ENCODE assay signal across 9 mouse cellular contexts in the genomic region with DNA sequence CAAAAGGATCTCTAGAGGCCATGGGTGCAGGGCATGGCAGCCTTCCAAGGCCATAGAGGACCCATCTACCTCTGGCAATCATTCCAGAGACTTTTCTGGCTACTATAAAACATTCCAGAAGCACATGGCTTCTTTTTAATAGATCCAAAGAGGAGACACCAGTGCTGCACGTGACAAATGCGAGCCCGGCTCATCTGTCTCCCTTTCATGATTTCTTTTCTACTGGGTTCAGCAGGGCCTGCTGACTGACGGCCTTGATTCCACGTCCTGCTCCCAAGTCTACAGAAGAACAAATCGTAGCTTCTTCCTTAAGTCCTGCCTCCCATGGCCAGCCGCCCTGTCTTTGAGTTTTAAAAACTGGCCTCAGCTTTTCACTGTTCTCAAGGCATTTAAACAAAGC. TPM values are rescaled to one million over a fixed set of nuclear protein-coding genes. Genes with fewer than 3 reads are reported as not detected.
DNase-seq lines count a peak whose midpoint lies in the region; ATAC-seq and TF ChIP-seq lines count a peak whose summit lies in the region.
"Had no signal": no experiment of that assay in that cellular context is flagged by ENCODE, and none has a peak within 500 bp of the region (broad histone marks: within the 10 kb centered on the region; RNA-seq: fewer than 3 reads in every experiment).

No protein-coding gene starts in this region.

- DNase-seq in hindbrain, embryonic 10.5 days (ENCODE audit: low spot score): no peak
- no peak for DNase-seq in hindbrain, postnatal 0 days (ENCODE audit: low spot score)
- DNase-seq in adrenal gland, postnatal 10 days: peak; percentile 46
- no peak for DNase-seq in liver, embryonic 13.5 days
- DNase-seq in layer of hippocampus, adult 18-20 months (ENCODE audit: low spot score in 2 of 2): no peak
- no peak for DNase-seq in urinary bladder, postnatal 4 days (ENCODE audit: low spot score in 2 of 2)

- H3K4me1 ChIP-seq in hindbrain, embryonic 10.5 days (replicated peaks): peaks cover 42% of the 10 kb centered on the region
- H3K4me1 ChIP-seq in hindbrain, postnatal 0 days (ENCODE audit: insufficient read depth, low read length): peaks cover 13% of the 10 kb centered on the region
- H3K4me1 ChIP-seq in ES-Bruce4 (ENCODE audit: control insufficient read depth, insufficient read depth, low read length): peaks cover 3% of the 10 kb centered on the region
- H3K4me1 ChIP-seq in liver, embryonic 13.5 days (replicated peaks): peaks cover 60% of the 10 kb centered on the region

- no peak overlapping the region for H3K9ac ChIP-seq in hindbrain, postnatal 0 days (replicated peaks; ENCODE audit: low read length)
- peak overlapping the region; percentile 99 for H3K9ac ChIP-seq in ES-Bruce4 (ENCODE audit: low read depth, poor library complexity, severe bottlenecking)
- peak overlapping the region; percentile 97 for H3K9ac ChIP-seq in liver, embryonic 13.5 days

- no peaks in the 10 kb centered on the region for H3K9me3 ChIP-seq in hindbrain, embryonic 10.5 days
- H3K9me3 ChIP-seq in hindbrain, postnatal 0 days (ENCODE audit: low read length): no peaks in the 10 kb centered on the region
- H3K9me3 ChIP-seq in ES-Bruce4 (replicated peaks; ENCODE audit: control insufficient read depth, insufficient read depth, low read length, poor library complexity, severe bottlenecking): no peaks in the 10 kb centered on the region
- no peaks in the 10 kb centered on the region for H3K9me3 ChIP-seq in liver, embryonic 13.5 days (replicated peaks)

- no peak for TF ChIP-seq CTCF in hindbrain, postnatal 0 days (IDR thresholded peaks at IDR 0.05; ENCODE audit: low read depth)
- no peak for TF ChIP-seq CTCF in ES-Bruce4 (IDR thresholded peaks at IDR 0.05; ENCODE audit: low read depth, low read length)

- no peak for TF ChIP-seq EP300 in ES-Bruce4 (IDR thresholded peaks at IDR 0.05; ENCODE audit: insufficient read depth, low read depth, low read length)

- H3K4me2 ChIP-seq in hindbrain, postnatal 0 days (ENCODE audit: low read depth, low read length): no peak overlapping the region
- H3K4me2 ChIP-seq in liver, embryonic 13.5 days: 0 out of 2 replicates have a peak overlapping the region, but pooled peaks have one; percentile 71

- no peak overlapping the region for H3K4me3 ChIP-seq in hindbrain, embryonic 10.5 days
- H3K4me3 ChIP-seq in hindbrain, postnatal 0 days (ENCODE audit: low read length): no peak overlapping the region
- H3K4me3 ChIP-seq in ES-Bruce4 (ENCODE audit: low read depth, low read length): no peak overlapping the region
- no peak overlapping the region for H3K4me3 ChIP-seq in liver, embryonic 13.5 days (replicated peaks)

- H3K27me3 ChIP-seq in hindbrain, embryonic 10.5 days (ENCODE audit: insufficient read depth, poor library complexity, severe bottlenecking): no peaks in the 10 kb centered on the region
- H3K27me3 ChIP-seq in hindbrain, postnatal 0 days (ENCODE audit: insufficient read depth, low read length): no peaks in the 10 kb centered on the region
- H3K27me3 ChIP-seq in ES-Bruce4 (ENCODE audit: control insufficient read depth, insufficient read depth, low read length, poor library complexity, severe bottlenecking): no peaks in the 10 kb centered on the region
- H3K27me3 ChIP-seq in liver, embryonic 13.5 days: no peaks in the 10 kb centered on the region
- H3K27me3 ChIP-seq: Patski had no signal

- no peak for ATAC-seq in hindbrain, postnatal 0 days
- ATAC-seq in liver, embryonic 13.5 days (ENCODE audit: low read depth): no peak
- ATAC-seq in erythroid progenitor cell, adult 5-6 weeks (replicated peaks; ENCODE audit: low FRiP score, poor library complexity, severe bottlenecking): no peak
- ATAC-seq: Patski had no signal

- WGBS in hindbrain, embryonic 10.5 days: 76% methylated on average over 7 of the region's 7 CpGs
- 62% methylated on average over 7 of the region's 7 CpGs for WGBS in hindbrain, postnatal 0 days
- WGBS in liver, embryonic 13.5 days (ENCODE audit: insufficient replicate concordance): 82% methylated on average over 7 of the region's 7 CpGs

- H3K27ac ChIP-seq in hindbrain, embryonic 10.5 days: peak overlapping the region; percentile 100
- no peak overlapping the region for H3K27ac ChIP-seq in hindbrain, postnatal 0 days
- peak overlapping the region; percentile 96 for H3K27ac ChIP-seq in ES-Bruce4 (ENCODE audit: insufficient read depth, low read length)
- peak overlapping the region; percentile 95 for H3K27ac ChIP-seq in liver, embryonic 13.5 days

- no peaks in the 10 kb centered on the region for H3K36me3 ChIP-seq in hindbrain, embryonic 10.5 days
- no peaks in the 10 kb centered on the region for H3K36me3 ChIP-seq in hindbrain, postnatal 0 days (ENCODE audit: insufficient read depth, low read length)
- H3K36me3 ChIP-seq in ES-Bruce4 (ENCODE audit: control insufficient read depth, insufficient read depth, low read length, poor library complexity, severe bottlenecking): no peaks in the 10 kb centered on the region
- H3K36me3 ChIP-seq in liver, embryonic 13.5 days: no peaks in the 10 kb centered on the region

- no peak for TF ChIP-seq POLR2A in ES-Bruce4 (IDR thresholded peaks at IDR 0.05; ENCODE audit: insufficient read depth, low read length)

RNA-seq across cellular contexts. Expression of gene Prdm10, which starts 1.7 kb away (rescaled TPM):
- 7.9 and 8.9 TPM in 2 replicates for polyA plus RNA-seq in hindbrain, embryonic 10.5 days (2016; fragmentation: Nextera tagmentation; extraction: Ambion mirVana)
- total RNA-seq in hindbrain, postnatal 0 days (2014; rRNA removed): 12.8 and 13.9 TPM in 2 replicates
- 4.2 and 4.8 TPM in 2 replicates for polyA plus RNA-seq in hindbrain, postnatal 0 days (2015; fragmentation: Nextera tagmentation; extraction: Ambion mirVana)
- 18.0 and 20.7 TPM in 2 replicates for polyA plus RNA-seq in ES-Bruce4 (2011; ENCODE audit: insufficient read depth, insufficient read length, low read depth, missing spikeins)
- total RNA-seq in adrenal gland, postnatal 10 days (2021): 1 to 10 TPM; 5.9 to 7.8 TPM
- 2.4 and 3.0 TPM in 2 replicates for polyA plus RNA-seq in liver, embryonic 13.5 days (2015; fragmentation: Nextera tagmentation; extraction: Ambion mirVana)
- 25.6 and 25.9 TPM in 2 replicates for total RNA-seq in erythroid progenitor cell, adult 5-6 weeks (2015; ENCODE audit: low replicate concordance)
- 30.8 and 32.2 TPM in 2 replicates for total RNA-seq in erythroid progenitor cell, adult 5-6 weeks (2017; ENCODE audit: low replicate concordance)
- 10 to 100 TPM; 19.9 to 23.1 TPM for total RNA-seq in layer of hippocampus, adult 18-20 months (2021)
